Mouse (Mus musculus) embryonic fibroblast, embryonic 13.5 days (primary cell): Measurements from ENCODE around the gene Cmtm2b.

Experiments used
- CTCF ChIP-seq: IDR thresholded peaks from 2 replicates; pipeline ENCODE4 v1.5.1; 2011; ENCODE audit warnings: mild to moderate bottlenecking, control low read depth, low read length, moderate library complexity, borderline replicate concordance; ENCODE audit not compliant: insufficient read depth
- POLR2A ChIP-seq: IDR thresholded peaks from 2 replicates; pipeline ENCODE4 v1.6.1; 2011; ENCODE audit warnings: low read depth, mild to moderate bottlenecking, control low read depth, low read length, moderate library complexity

GRCm38 (mm10) chr8:104339983-104340232 is 17.9 kb downstream of the Cmtm2b start:
- no peak for TF ChIP-seq CTCF
- no peak for TF ChIP-seq POLR2A
